Mouse (Mus musculus): Measurements from ENCODE around the gene Doc2b.
"Not testable (repeated sequence)": the region's sequence is repeated elsewhere in the genome, so short reads cannot be mapped to it uniquely, and the experiment has no call there.

The Doc2b gene

DNA sequence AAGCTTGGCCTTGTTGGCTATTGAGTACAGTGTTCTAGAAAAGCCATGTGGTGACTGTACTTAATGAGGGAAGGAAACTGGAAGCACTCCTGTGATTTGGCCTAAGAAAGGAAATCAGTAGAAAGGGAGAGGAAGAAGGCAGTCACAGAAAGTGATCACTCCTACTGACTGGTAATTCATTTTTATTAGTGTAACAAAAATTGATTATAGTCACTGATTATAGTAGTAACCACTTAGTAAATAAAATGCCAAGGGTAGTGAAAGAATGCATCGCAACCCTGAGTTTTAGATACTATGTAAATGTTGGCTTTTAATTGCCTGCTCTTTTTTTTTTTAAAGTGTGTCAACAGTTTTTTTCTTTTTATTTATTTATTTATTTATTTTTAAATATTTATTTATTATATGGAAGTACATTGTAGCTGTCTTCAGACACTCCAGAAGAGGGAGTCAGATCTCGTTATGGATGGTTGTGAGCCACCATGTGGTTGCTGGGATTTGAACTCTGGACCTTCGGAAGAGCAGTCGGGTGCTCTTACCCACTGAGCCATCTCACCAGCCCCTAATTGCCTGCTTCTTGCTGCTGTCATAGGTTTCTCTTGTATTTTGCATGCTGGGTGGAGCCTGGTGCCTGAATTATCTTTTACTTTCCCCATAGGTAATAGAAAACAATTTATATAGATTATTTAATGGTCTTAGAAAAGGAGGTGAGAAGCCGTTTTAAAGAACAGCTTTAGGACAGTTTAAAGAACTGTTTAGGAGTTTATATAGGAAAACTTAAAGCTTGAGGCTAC lies 60.2 kb downstream of the Doc2b start:
- no peak for DNase-seq (ENCODE audit: low spot score)

DNA sequence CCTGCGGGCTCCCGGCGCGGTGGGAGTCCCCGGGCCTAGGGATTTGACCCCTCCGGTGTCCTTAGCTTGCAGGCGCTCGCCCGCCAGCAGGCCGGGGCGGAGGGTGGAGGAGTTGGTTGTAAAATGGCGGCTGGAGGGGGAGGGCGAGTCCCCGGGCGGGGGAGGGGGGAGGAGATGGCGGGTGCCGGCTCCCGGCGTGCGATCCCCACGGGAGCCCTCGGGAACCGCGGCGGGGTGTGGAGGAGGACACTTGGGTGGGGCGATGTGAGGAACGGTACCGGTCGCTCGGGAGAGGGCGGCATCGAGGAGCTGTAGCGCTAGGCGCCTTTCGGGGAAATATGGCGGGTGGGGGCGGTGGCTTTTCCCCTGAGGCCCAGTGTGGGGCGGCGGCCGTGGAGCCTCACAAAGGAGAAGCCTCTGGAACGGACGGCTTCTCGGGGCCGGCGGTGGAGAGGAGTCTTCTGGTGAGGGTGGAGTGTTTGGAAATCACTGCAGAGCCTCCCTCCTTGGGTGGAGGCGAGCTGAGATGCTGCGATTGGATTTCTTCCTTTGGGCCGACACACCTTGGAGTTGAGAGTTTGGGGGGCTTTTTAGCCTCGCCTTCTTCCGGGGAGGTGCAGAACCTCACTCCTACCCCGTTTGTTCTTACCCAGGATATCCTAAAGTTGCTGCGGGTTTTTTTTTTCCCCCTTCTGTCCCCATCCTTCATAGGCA lies 62.5 kb downstream of the Doc2b start:
- no peak for DNase-seq (ENCODE audit: low spot score)

DNA sequence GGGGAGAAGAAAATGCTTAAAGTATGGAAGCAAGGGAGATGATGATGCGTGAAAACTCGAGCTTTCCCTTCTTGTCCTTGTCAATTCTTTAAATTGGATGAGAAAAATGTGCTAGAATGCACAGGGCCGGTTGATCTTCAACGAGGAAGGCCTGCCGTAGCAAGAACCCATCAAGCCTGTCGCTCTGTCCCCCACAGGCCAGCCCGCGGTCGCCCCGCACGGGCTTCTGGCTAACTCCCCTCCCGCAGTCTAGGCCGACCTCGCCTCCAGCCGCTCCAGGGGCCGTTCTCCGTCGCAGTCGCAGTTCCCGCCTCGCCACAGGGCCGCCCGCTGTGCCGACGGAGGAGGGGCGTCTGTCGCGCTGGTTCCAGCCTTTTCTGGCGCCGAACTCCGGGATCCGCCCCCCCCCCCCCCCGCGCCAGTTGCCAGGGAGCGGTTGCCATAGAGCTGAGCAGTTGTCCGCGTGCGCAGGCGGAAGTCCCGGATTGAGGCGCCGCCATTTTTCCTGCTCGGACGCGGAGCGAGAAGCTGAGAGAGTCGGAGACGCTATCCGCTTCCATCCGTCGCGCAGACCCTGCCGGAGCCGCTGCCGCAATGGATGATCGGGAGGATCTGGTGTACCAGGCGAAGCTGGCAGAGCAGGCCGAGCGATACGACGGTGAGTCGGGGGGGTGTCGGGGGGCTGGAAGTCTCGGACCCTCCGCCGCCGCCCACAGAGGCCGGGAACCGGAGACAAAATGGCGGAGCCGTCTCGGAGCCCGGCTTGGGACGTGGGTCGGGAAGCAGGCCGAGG lies 63.2 kb downstream of the Doc2b start, which contains the start of gene Ywhae:
Gene Ywhae, plus strand, starts transcription at position 436 of the 793 bp plus-strand sequence.
- DNase-seq (ENCODE audit: low spot score) = peak; percentile 87

DNA sequence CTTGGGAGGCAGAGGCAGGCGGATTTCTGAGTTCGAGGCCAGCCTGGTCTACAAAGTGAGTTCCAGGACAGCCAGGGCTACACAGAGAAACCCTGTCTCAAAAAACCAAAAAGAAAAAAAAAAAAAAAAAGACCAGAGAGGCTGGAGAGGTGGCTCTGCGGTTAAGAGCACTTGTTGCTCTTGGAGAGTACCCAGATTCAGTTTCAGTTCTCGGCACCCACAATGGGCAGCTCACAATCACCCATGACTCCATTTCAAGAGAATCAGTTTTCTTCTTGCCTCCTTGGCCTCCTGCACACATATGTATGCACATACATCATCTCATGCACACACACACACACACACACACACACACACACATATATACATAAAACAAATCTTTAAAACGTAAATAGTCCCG lies 68.2 kb downstream of the Doc2b start:
- DNase-seq (ENCODE audit: low spot score) = not testable (repeated sequence)

DNA sequence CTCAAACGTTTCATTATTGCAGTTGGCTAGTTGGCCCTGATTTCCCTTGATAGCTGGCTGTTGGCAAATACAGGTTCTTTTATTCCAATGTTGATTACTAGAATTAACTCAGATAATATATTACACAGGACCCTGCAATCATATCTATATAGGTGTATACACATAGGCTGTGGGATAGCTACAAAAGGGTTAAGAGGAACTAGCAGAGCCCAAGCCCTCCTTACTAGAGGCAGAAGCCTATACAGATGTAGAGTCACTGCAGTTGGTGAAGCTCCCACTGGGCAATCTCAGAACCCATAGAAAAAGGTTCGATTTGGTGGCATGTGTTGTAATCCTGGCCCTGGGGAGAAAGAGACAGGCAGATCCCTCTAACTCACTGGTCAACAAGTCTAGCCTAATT lies 68.7 kb downstream of the Doc2b start:
- no peak for DNase-seq (ENCODE audit: low spot score)

DNA sequence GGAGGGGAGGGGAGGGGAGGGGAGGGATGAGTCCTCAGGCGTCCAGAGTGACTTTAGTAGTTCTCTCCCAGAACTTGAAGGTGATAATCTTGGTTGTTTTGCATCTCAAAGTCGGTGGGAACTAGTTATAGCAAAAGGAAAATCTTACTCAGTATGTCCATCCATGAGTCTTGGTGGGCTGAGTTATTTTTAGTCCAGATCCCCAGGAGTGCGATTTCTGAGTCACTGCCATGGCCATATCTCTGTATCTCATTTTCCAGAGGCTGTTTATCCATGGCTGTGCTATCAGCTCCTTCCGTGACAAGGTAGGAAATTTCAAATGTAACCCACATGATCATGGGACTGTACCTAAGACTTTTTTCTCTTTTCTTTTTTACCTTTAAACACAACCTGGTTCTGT lies 73.5 kb downstream of the Doc2b start:
- no peak for DNase-seq (ENCODE audit: low spot score)
